Mouse (Mus musculus) neural tube, embryonic 15.5 days (tissue): ENCODE results near the gene Myo16. TPM values are rescaled to one million over a fixed set of nuclear protein-coding genes. Genes with fewer than 3 reads are reported as not detected.

Source experiments
- ATAC-seq: fragments of 200-750 bp; cut with Nextera tagmentation; 2 replicates; pipeline ENCODE4 v1.8.0; 2017; ENCODE audit warnings: mild to moderate bottlenecking, moderate TSS enrichment, moderate library complexity; ENCODE audit not compliant: low FRiP score
- H3K27ac ChIP-seq: fragments of 300-500 bp; sonication (generic); replicated peaks from 2 replicates; pipeline ENCODE4 v1.5.1; 2015; ENCODE audit warnings: mild to moderate bottlenecking, inconsistent platforms
- H3K27me3 ChIP-seq: fragments of 300-500 bp; sonication (generic); replicated peaks from 2 replicates; pipeline ENCODE4 v1.6.1; 2015; ENCODE audit warnings: inconsistent platforms
- H3K36me3 ChIP-seq: fragments of 300-500 bp; sonication (generic); 2 replicates; pipeline ENCODE4 v1.6.1; 2015; ENCODE audit warnings: inconsistent platforms
- H3K4me1 ChIP-seq: fragments of 300-500 bp; sonication (generic); 2 replicates; pipeline ENCODE4 v1.6.1; 2015; ENCODE audit warnings: inconsistent platforms
- H3K4me2 ChIP-seq: fragments of 300-500 bp; sonication (generic); 2 replicates; pipeline ENCODE4 v1.6.1; 2015; ENCODE audit warnings: inconsistent platforms, mild to moderate bottlenecking, moderate library complexity
- H3K4me3 ChIP-seq: fragments of 300-500 bp; sonication (generic); replicated peaks from 2 replicates; pipeline ENCODE4 v1.5.1; 2015; ENCODE audit warnings: mild to moderate bottlenecking, inconsistent platforms
- H3K9ac ChIP-seq: fragments of 300-500 bp; sonication (generic); replicated peaks from 2 replicates; pipeline ENCODE4 v1.6.1; 2015; ENCODE audit warnings: mild to moderate bottlenecking, inconsistent platforms
- H3K9me3 ChIP-seq: fragments of 300-500 bp; sonication (generic); replicated peaks from 2 replicates; pipeline ENCODE4 v1.6.1; 2016; ENCODE audit warnings: inconsistent platforms
- WGBS: fragments of 180-500 bp; shearing (Covaris S2); methylation state at CpG from one replicate; pipeline ENCODE4 v1.1.7; 2015; ENCODE audit warnings: mixed read lengths; 5-methylcytosine and 5-hydroxymethylcytosine counted together
- polyA plus RNA-seq: library from polyadenylated mRNA; unstranded; fragments of >200 nt; fragmentation: Nextera tagmentation; extraction: Ambion mirVana; gene quantifications from 2 replicates; pipeline ENCODE4 v1.2.1, GENCODE M21; 2015

Gene Myo16
- polyA plus RNA-seq, 1 experiment from 2014 or later = 5.6 TPM

DNA sequence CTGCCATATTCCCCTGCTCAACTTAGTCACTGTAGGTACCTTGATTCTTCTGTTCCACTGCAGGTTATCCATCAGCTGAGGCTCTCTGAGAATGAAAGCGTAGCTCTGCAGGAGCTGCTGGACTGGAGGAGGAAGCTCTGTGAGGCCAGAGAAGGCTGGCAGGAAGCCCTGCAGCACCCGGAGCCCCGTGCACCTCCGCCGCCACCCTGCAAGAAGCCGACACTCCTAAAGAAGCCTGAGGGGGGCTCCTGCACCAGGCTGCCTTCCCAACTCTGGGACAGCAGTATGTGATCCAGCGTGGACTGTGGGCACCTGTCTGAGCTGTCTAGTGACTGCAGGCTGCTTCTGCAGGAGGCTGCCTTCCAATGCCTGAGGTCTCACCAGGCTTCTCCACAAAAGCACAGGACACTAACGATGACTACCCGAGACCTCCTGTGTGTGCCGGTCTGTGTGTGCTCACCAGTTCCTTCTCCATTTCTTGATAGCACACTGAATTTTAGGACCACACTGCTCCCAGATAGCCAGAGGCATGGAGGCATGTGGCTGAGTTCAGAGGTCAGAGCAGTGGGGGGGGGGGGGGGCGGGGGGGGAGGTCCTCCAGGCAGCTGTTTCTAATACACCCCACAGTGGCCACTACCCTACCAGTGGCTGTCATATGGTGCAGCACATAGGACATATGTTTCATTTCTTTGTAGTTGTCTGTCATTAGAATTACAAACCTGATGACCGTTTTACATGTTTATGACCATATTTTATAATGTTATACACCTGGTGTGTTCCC, 479.8 kb downstream of the Myo16 start:
- Histone ChIP-seq H3K4me2 (no peak overlapping the region), H3K4me1 (peaks cover 11% of the 10 kb centered on the region; the same call in 1 of the 2 replicates), H3K4me3 (no peak overlapping the region), H3K27ac (no peak overlapping the region), H3K27me3 (no peaks in the 10 kb centered on the region), H3K9me3 (no peaks in the 10 kb centered on the region), H3K9ac (no peak overlapping the region), H3K36me3 (no peaks in the 10 kb centered on the region)
- WGBS = 67% methylated on average over 12 of the region's 12 CpGs
- no peak for ATAC-seq

DNA sequence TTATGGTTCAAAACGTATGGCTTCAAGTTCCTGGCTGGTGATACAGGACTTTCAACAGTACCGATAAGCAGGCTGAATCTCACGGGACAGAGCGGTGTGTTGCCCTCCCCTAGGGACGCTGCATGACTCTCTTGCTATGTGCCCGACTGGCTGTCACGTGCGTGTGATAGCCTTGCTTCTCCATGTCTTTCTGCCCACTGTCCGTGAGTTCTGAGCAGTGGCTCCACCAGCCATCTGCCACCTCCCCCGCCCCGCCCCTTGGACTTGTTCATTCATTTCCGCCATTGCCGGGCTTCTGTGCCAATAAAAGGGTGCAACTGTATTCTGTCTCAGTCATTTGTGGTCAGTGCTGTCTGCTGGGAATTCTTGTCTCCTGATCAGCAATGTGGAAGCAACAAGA, 480.7 kb downstream of the Myo16 start:
- Histone ChIP-seq H3K9me3 (no peaks in the 10 kb centered on the region), H3K4me1 (peaks cover 6% of the 10 kb centered on the region; the same call in 1 of the 2 replicates), H3K27me3 (no peaks in the 10 kb centered on the region), H3K4me2 (no peak overlapping the region), H3K9ac (no peak overlapping the region), H3K36me3 (no peaks in the 10 kb centered on the region), H3K4me3 (no peak overlapping the region), H3K27ac (no peak overlapping the region)
- WGBS = 69% methylated on average over 13 of the region's 13 CpGs
- no peak for ATAC-seq

DNA sequence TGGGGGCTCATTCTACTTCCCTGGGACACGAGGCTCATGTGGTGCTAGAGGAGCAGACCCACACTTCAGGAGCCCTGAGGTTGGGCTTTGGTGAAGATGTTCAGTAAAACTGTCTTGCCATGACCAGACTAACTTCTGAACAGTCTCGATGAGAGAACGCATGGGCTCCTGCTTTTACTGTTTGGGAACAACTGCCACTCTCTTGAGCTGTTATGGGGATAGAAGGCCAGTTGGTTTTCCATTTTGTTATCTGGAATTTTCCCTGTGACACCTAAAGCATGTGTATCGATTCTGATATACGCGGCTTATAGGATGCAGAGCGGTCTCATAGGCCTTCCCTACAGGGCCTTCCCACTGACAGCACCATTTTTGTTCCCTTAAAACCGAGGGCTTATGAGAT, 485.2 kb downstream of the Myo16 start:
- Histone ChIP-seq H3K4me3 (no peak overlapping the region), H3K4me2 (no peak overlapping the region), H3K9ac (no peak overlapping the region), H3K36me3 (no peaks in the 10 kb centered on the region), H3K27me3 (no peaks in the 10 kb centered on the region), H3K27ac (no peak overlapping the region), H3K4me1 (no peaks in the 10 kb centered on the region), H3K9me3 (no peaks in the 10 kb centered on the region)
- 94% methylated on average over 8 of the region's 8 CpGs for WGBS
- no peak for ATAC-seq

DNA sequence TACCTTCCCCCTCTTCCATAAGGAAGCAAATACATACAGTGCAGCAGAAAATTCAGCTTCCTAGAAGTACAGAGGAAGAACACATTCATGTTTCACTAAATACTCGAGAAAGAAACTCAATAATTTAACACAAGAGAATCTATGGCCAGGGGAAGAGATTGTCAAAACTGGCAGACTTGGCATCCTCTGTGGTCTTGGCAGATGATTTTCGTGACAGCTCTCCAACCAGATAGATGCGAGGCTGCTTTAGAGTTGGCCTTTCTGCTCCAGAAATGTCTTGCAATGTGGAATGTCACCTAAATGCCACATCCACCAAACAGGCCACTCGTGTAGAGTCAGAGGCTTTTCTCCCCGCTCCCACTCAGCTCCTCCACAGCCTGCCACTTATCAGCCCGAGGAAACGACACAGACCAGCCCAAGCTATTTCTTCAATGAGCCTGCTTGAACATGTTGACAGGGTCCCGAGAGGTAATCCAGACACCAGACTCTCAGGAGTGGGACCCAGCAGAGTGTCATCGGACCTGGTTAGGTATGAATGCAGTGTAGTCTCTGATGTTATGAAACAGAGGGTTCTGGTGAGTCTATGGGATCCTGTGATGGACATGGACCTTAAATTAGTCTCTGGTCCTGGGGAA, 486.6 kb downstream of the Myo16 start:
- 85% methylated on average over 9 of the region's 9 CpGs for WGBS
- Histone ChIP-seq H3K36me3 (no peaks in the 10 kb centered on the region), H3K27ac (no peak overlapping the region), H3K4me3 (no peak overlapping the region), H3K4me2 (no peak overlapping the region), H3K9ac (no peak overlapping the region), H3K4me1 (peaks cover 9% of the 10 kb centered on the region; the same call in 1 of the 2 replicates), H3K9me3 (no peaks in the 10 kb centered on the region), H3K27me3 (no peaks in the 10 kb centered on the region)
- ATAC-seq = no peak

DNA sequence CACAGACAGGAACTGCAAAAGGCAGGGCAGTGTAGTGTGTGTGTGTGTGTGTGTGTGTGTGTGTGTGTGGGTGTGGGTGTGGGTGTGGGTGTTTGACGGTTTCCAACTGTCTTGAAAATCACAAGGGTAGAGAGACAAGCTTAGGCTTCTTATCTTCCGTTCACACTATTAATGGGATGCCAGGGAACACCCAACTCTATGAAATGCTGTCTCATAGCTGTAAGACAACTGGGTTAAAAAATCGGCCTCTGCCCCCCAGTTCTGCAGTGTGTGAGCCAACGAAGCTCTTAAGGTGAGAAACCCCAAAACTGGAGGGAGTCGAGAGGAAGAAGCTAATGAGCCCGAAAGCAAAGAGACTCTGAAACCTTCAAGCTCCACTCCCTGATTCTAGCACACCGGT, 487.1 kb downstream of the Myo16 start:
- no peak for ATAC-seq
- H3K4me1 ChIP-seq = peaks cover 9% of the 10 kb centered on the region; the same call in 1 of the 2 replicates
- WGBS = 82% methylated on average over 7 of the region's 7 CpGs
- no peak overlapping the region for H3K27ac ChIP-seq
- no peaks in the 10 kb centered on the region for H3K9me3 ChIP-seq
- H3K9ac ChIP-seq = no peak overlapping the region
- H3K27me3 ChIP-seq = no peaks in the 10 kb centered on the region
- H3K4me2 ChIP-seq = no peak overlapping the region
- H3K36me3 ChIP-seq = no peaks in the 10 kb centered on the region
- no peak overlapping the region for H3K4me3 ChIP-seq

DNA sequence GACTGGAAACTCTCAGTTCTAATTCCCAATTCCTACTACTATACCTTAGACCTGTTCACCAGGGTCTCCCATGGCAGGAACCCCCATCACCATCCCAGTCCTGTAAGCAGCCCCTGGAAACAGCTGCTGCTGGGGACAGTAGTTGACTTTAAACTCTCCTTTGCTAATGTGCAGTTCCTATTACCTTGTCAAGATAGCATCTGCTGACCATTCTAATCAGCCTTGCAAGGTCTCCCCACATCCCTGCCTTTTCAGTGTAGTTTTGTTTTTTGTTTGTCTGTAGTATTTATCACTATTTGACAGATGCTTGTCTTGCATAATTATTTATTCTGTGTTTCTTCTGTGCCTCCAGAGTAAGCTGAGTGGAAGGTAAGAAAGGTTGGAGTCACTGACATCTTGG, 487.6 kb downstream of the Myo16 start:
- Histone ChIP-seq H3K27ac (no peak overlapping the region), H3K4me1 (peaks cover 9% of the 10 kb centered on the region; the same call in 1 of the 2 replicates), H3K9me3 (no peaks in the 10 kb centered on the region), H3K9ac (no peak overlapping the region), H3K4me2 (no peak overlapping the region), H3K4me3 (no peak overlapping the region), H3K27me3 (no peaks in the 10 kb centered on the region), H3K36me3 (no peaks in the 10 kb centered on the region)
- no peak for ATAC-seq

DNA sequence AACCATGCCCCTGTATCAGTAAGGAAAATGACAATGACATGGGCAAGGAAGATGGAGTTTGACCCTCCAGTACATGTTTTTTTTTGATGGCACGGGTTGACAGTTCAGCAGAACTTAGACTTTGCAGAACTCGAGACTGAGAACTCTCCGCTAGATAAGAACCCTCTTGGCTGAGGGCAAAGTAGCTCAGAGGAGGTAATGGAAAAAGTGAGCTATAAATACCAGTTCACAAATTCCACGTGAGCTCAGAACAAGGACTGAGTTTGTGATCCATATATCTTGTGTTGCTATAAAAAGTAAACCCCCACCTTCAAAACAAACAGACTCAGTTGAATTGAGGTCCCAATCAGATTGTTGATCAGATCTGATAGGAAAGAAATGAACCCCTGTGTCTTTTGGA, 489.5 kb downstream of the Myo16 start:
- Histone ChIP-seq H3K27ac (no peak overlapping the region), H3K9ac (no peak overlapping the region), H3K27me3 (no peaks in the 10 kb centered on the region), H3K4me3 (no peak overlapping the region), H3K36me3 (no peaks in the 10 kb centered on the region), H3K9me3 (no peaks in the 10 kb centered on the region), H3K4me1 (peaks cover 9% of the 10 kb centered on the region; the same call in 1 of the 2 replicates), H3K4me2 (no peak overlapping the region)
- no peak for ATAC-seq
- 91% methylated on average over 4 of the region's 4 CpGs for WGBS

DNA sequence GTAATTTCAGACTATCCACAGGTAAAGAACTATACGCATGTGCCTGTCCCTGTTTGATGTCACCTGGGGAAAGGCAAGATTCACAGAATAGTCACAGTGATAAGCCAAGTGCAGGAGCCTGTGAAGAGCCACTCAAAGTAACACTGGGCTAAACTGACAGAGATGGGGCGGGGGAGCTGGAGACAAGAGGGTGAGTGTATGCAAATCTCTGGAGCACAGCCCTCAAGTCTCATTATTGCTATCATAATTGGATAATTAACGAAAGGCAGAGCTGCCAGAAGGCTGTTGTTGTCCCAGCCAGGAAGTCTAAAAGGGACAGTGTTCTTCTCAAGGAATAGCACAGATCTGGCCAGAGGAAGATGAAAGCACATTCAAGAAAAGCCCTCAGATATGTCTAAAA, 490.8 kb downstream of the Myo16 start:
- no peak overlapping the region for H3K4me2 ChIP-seq
- no peaks in the 10 kb centered on the region for H3K9me3 ChIP-seq
- no peaks in the 10 kb centered on the region for H3K27me3 ChIP-seq
- H3K36me3 ChIP-seq = no peaks in the 10 kb centered on the region
- H3K9ac ChIP-seq = no peak overlapping the region
- H3K4me3 ChIP-seq = no peak overlapping the region
- no peak for ATAC-seq
- peaks cover 9% of the 10 kb centered on the region; the same call in 1 of the 2 replicates for H3K4me1 ChIP-seq
- WGBS = 50% methylated on average over 3 of the region's 3 CpGs
- no peak overlapping the region for H3K27ac ChIP-seq

DNA sequence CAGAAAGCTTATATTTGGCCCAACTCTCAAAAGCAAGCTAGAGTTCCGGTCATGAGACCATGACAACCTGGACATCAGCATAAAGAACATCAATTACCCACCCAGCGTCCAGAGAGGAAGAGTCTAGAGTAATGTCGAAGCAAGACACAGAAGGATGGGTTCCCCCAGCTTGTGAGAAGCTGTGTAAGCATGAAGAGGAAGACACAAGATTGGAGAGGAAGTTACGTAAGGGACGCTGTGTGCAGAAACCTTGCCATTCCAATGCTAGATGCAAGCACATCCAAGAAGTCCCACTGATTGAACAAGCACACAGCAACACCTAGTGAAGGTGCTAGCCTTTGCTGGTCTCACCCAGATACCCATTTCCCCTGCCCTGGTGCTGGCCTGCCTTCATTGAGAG, 492.0 kb downstream of the Myo16 start:
- Histone ChIP-seq H3K36me3 (no peaks in the 10 kb centered on the region), H3K4me2 (no peak overlapping the region), H3K9me3 (no peaks in the 10 kb centered on the region), H3K9ac (no peak overlapping the region), H3K27me3 (no peaks in the 10 kb centered on the region), H3K4me3 (no peak overlapping the region), H3K4me1 (peaks cover 9% of the 10 kb centered on the region; the same call in 1 of the 2 replicates), H3K27ac (no peak overlapping the region)
- whole genome bisulfite sequencing = 95% methylated on average over 5 of the region's 5 CpGs
- no peak for ATAC-seq

DNA sequence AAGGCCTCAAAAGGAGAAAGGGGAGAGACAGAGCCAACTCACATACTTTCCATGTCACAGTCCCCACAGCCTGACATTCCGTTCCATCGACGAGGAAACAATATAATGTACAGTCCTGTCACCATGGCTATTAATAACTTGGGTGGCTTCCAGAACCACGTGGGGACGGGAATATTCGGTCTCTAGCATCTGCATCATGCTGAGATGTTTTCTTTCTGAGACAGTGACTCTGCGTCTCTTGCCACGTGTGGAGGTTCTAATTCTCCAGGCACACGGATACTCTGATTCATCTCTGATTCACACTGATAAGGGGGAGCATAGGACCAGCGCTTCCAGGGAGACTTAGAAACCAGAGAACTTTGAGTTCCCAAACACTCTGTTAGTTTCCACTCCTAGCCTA, 492.8 kb downstream of the Myo16 start:
- H3K4me2 ChIP-seq = no peak overlapping the region
- WGBS = 42% methylated on average over 10 of the region's 10 CpGs
- no peaks in the 10 kb centered on the region for H3K27me3 ChIP-seq
- no peak overlapping the region for H3K9ac ChIP-seq
- H3K27ac ChIP-seq = no peak overlapping the region
- no peaks in the 10 kb centered on the region for H3K36me3 ChIP-seq
- H3K4me1 ChIP-seq = peaks cover 9% of the 10 kb centered on the region; the same call in 1 of the 2 replicates
- H3K4me3 ChIP-seq = no peak overlapping the region
- no peaks in the 10 kb centered on the region for H3K9me3 ChIP-seq
- ATAC-seq = no peak

DNA sequence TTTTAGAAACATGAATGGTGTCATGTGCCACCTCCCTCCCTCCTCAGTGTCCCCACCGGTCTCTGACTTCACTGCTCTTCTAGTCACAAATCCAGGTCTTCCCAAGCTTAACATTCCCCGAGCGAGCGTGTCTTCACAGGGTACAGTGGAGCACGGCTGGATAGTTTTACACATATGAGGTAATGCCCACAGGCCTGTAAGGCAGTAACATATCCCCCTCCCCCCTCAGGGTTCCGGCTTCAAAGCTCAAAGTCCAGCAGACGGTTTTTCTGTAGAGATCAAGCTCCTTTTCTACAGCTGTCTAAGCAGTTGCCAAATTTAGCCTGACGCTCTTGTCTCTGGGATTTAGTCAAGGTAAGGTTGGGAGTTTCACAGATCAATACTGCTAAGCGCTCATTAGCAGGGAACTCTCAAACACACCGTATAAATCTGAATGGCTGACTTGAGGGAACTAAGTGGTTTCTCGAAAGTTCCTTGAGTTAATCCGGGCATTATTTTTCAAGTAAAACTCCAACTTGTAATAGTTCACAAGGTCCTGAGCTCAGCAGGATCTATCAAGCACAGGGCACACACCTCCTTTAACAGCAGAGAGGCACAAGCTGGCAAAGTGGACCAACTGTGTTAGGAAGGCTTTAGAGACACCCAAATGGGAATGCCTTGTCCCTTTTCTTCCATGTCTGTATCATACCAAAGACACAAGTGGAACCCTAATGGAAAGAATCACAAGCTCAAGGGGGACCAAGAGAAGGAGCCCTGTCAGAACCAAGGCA, 498.0 kb downstream of the Myo16 start:
- Histone ChIP-seq H3K27ac (no peak overlapping the region), H3K36me3 (no peaks in the 10 kb centered on the region), H3K9ac (no peak overlapping the region), H3K4me3 (no peak overlapping the region), H3K9me3 (no peaks in the 10 kb centered on the region), H3K27me3 (no peaks in the 10 kb centered on the region), H3K4me2 (no peak overlapping the region), H3K4me1 (no peaks in the 10 kb centered on the region)
- no peak for ATAC-seq
- 89% methylated on average over 12 of the region's 12 CpGs for WGBS

DNA sequence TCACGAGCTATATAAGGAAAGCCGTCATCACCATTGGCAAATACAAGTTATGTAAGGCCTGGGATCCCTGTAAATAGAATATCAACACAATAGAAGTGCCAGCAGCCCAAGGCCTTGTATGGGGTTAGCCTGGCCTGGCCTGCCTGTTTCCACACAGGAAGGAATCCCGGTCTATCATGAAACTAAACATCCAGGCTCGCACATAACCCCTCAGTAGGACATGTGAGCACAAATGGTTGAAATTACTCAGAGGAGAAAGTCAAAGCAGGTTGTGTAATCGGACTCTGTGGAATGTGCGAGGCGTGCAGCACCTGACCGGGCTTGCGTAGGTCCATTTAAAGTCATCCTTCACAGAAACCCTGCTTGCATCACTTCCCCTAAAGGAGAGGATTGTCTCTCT, 499.6 kb downstream of the Myo16 start:
- Histone ChIP-seq H3K4me3 (no peak overlapping the region), H3K4me1 (no peaks in the 10 kb centered on the region), H3K27ac (no peak overlapping the region), H3K27me3 (no peaks in the 10 kb centered on the region), H3K36me3 (no peaks in the 10 kb centered on the region), H3K4me2 (no peak overlapping the region), H3K9me3 (no peaks in the 10 kb centered on the region), H3K9ac (no peak overlapping the region)
- 93% methylated on average over 9 of the region's 9 CpGs for WGBS
- ATAC-seq = no peak
